Mouse (Mus musculus) limb, embryonic 10.5 days (tissue): Measurements from ENCODE around the gene Ano3. TPM values are rescaled to one million over a fixed set of nuclear protein-coding genes. Genes with fewer than 3 reads are reported as not detected.
"Not testable (repeated sequence)": the region's sequence is repeated elsewhere in the genome, so short reads cannot be mapped to it uniquely, and the experiment has no call there.

Experiments
- DNase-seq: peaks from one replicate; pipeline ENCODE4 v3.0.0-alpha.2; 2017; ENCODE audit warnings: low spot score
- H3K27ac ChIP-seq: fragments of 300-500 bp; sonication (generic); 2 replicates; pipeline ENCODE4 v1.5.1; 2016; ENCODE audit warnings: mild to moderate bottlenecking
- H3K27me3 ChIP-seq: fragments of 300-500 bp; sonication (generic); 2 replicates; pipeline ENCODE4 v1.6.1; 2016; ENCODE audit warnings: low read depth, mild to moderate bottlenecking; ENCODE audit not compliant: poor library complexity, severe bottlenecking
- H3K36me3 ChIP-seq: fragments of 300-500 bp; sonication (generic); 2 replicates; pipeline ENCODE4 v1.6.1; 2016; ENCODE audit warnings: mild to moderate bottlenecking, moderate library complexity
- H3K4me1 ChIP-seq: fragments of 300-500 bp; sonication (generic); 2 replicates; pipeline ENCODE4 v1.6.1; 2016
- H3K4me3 ChIP-seq: fragments of 300-500 bp; sonication (generic); 2 replicates; pipeline ENCODE4 v1.5.1; 2016; ENCODE audit warnings: mild to moderate bottlenecking, moderate library complexity
- H3K9me3 ChIP-seq: fragments of 300-500 bp; sonication (generic); replicated peaks from 2 replicates; pipeline ENCODE4 v1.6.1; 2016; ENCODE audit warnings: mild to moderate bottlenecking
- WGBS: fragments of 180-500 bp; shearing (Covaris S2); methylation state at CpG from one replicate; pipeline ENCODE4 v1.1.7; 2016; 5-methylcytosine and 5-hydroxymethylcytosine counted together
- polyA plus RNA-seq: library from polyadenylated mRNA; unstranded; fragments of >200 nt; fragmentation: Nextera tagmentation; extraction: Ambion mirVana; gene quantifications from 2 replicates; pipeline ENCODE4 v1.2.1, GENCODE M21; 2016

The Ano3 gene
- polyA plus RNA-seq = 0.19 and 0.24 TPM in 2 replicates

GRCm38 (mm10) chr2:110950823-110951222 is at the start of gene Ano3:
Ano3 (minus strand) TSS chr2:110950923.
- not testable (repeated sequence) for H3K36me3 ChIP-seq, H3K4me1 ChIP-seq, H3K27ac ChIP-seq, H3K27me3 ChIP-seq, H3K9me3 ChIP-seq, DNase-seq
- H3K4me3 ChIP-seq = peak within 1 kb of the TSS; percentile 41

- no peaks in the 10 kb centered on the region for H3K36me3 ChIP-seq
- no peaks in the 10 kb centered on the region for H3K27me3 ChIP-seq
- no peak overlapping the region for H3K4me3 ChIP-seq
- 88% methylated on average over 1 of the region's 1 CpGs for WGBS
- DNase-seq = no peak
- H3K4me1 ChIP-seq = no peaks in the 10 kb centered on the region
- H3K9me3 ChIP-seq = no peaks in the 10 kb centered on the region
- no peak overlapping the region for H3K27ac ChIP-seq
Measured at GRCm38 (mm10) chr2:110990071-110990470, 39.3 kb upstream of the Ano3 start.

- no peaks in the 10 kb centered on the region for H3K9me3 ChIP-seq
- no peak for DNase-seq
- H3K27me3 ChIP-seq = no peaks in the 10 kb centered on the region
- H3K27ac ChIP-seq = no peak overlapping the region
- no peak overlapping the region for H3K4me3 ChIP-seq
- 80% methylated on average over 4 of the region's 4 CpGs for WGBS
- no peaks in the 10 kb centered on the region for H3K4me1 ChIP-seq
- H3K36me3 ChIP-seq = no peaks in the 10 kb centered on the region
Measured at GRCm38 (mm10) chr2:110989539-110989938, 38.8 kb upstream of the Ano3 start.

- Histone ChIP-seq H3K9me3 (no peaks in the 10 kb centered on the region), H3K36me3 (no peaks in the 10 kb centered on the region), H3K4me3 (no peak overlapping the region), H3K4me1 (no peaks in the 10 kb centered on the region), H3K27ac (no peak overlapping the region), H3K27me3 (no peaks in the 10 kb centered on the region)
- 84% methylated on average over 2 of the region's 2 CpGs for WGBS
- DNase-seq = no peak
Measured at GRCm38 (mm10) chr2:110985853-110986271, 35.1 kb upstream of the Ano3 start.

- DNase-seq = no peak
- no peaks in the 10 kb centered on the region for H3K9me3 ChIP-seq
- H3K4me3 ChIP-seq = no peak overlapping the region
- H3K4me1 ChIP-seq = no peaks in the 10 kb centered on the region
- WGBS = 40% methylated on average over 1 of the region's 1 CpGs
- no peaks in the 10 kb centered on the region for H3K36me3 ChIP-seq
- H3K27ac ChIP-seq = no peak overlapping the region
- H3K27me3 ChIP-seq = no peaks in the 10 kb centered on the region
Measured at GRCm38 (mm10) chr2:110981733-110982132, 31.0 kb upstream of the Ano3 start.

- H3K36me3 ChIP-seq = no peaks in the 10 kb centered on the region
- DNase-seq = no peak
- no peak overlapping the region for H3K4me3 ChIP-seq
- H3K27ac ChIP-seq = no peak overlapping the region
- 85% methylated on average over 2 of the region's 2 CpGs for WGBS
- no peaks in the 10 kb centered on the region for H3K27me3 ChIP-seq
- H3K4me1 ChIP-seq = no peaks in the 10 kb centered on the region
- no peaks in the 10 kb centered on the region for H3K9me3 ChIP-seq
Measured at GRCm38 (mm10) chr2:110979610-110980009, 28.9 kb upstream of the Ano3 start.

- H3K4me3 ChIP-seq = no peak overlapping the region
- H3K4me1 ChIP-seq = no peaks in the 10 kb centered on the region
- H3K27me3 ChIP-seq = no peaks in the 10 kb centered on the region
- 83% methylated on average over 2 of the region's 2 CpGs for WGBS
- H3K27ac ChIP-seq = no peak overlapping the region
- H3K36me3 ChIP-seq = no peaks in the 10 kb centered on the region
- no peaks in the 10 kb centered on the region for H3K9me3 ChIP-seq
- no peak for DNase-seq
Measured at GRCm38 (mm10) chr2:110976871-110977270, 26.1 kb upstream of the Ano3 start.

- no peaks in the 10 kb centered on the region for H3K27me3 ChIP-seq
- no peak overlapping the region for H3K4me3 ChIP-seq
- H3K9me3 ChIP-seq = no peaks in the 10 kb centered on the region
- WGBS = 90% methylated on average over 2 of the region's 2 CpGs
- no peaks in the 10 kb centered on the region for H3K36me3 ChIP-seq
- DNase-seq = no peak
- no peaks in the 10 kb centered on the region for H3K4me1 ChIP-seq
- H3K27ac ChIP-seq = no peak overlapping the region
Measured at GRCm38 (mm10) chr2:110970158-110970557, 19.4 kb upstream of the Ano3 start.

- no peak overlapping the region for H3K4me3 ChIP-seq
- 92% methylated on average over 3 of the region's 3 CpGs for WGBS
- no peaks in the 10 kb centered on the region for H3K36me3 ChIP-seq
- no peaks in the 10 kb centered on the region for H3K27me3 ChIP-seq
- no peaks in the 10 kb centered on the region for H3K9me3 ChIP-seq
- H3K4me1 ChIP-seq = no peaks in the 10 kb centered on the region
- DNase-seq = no peak
- no peak overlapping the region for H3K27ac ChIP-seq
Measured at GRCm38 (mm10) chr2:110965398-110965797, 14.7 kb upstream of the Ano3 start.

- H3K4me1 ChIP-seq = peaks cover 10% of the 10 kb centered on the region
- no peaks in the 10 kb centered on the region for H3K27me3 ChIP-seq
- peak overlapping the region; percentile 41 for H3K4me3 ChIP-seq
- no peak for DNase-seq
- 73% methylated on average over 3 of the region's 3 CpGs for WGBS
- no peaks in the 10 kb centered on the region for H3K36me3 ChIP-seq
- no peak overlapping the region for H3K27ac ChIP-seq
- no peaks in the 10 kb centered on the region for H3K9me3 ChIP-seq
Measured at GRCm38 (mm10) chr2:110950432-110950803, 305 bp downstream of the Ano3 start.

- Histone ChIP-seq H3K9me3 (no peaks in the 10 kb centered on the region), H3K27ac (no peak overlapping the region), H3K4me3 (peak overlapping the region; percentile 41), H3K4me1 (peaks cover 10% of the 10 kb centered on the region), H3K27me3 (no peaks in the 10 kb centered on the region), H3K36me3 (no peaks in the 10 kb centered on the region)
- WGBS = 15% methylated on average over 20 of the region's 20 CpGs
- peak; percentile 65 for DNase-seq
Measured at GRCm38 (mm10) chr2:110949679-110950431, 868 bp downstream of the Ano3 start.

- Histone ChIP-seq H3K27me3 (no peaks in the 10 kb centered on the region), H3K4me1 (peaks cover 8% of the 10 kb centered on the region), H3K4me3 (no peak overlapping the region), H3K9me3 (no peaks in the 10 kb centered on the region), H3K36me3 (no peaks in the 10 kb centered on the region), H3K27ac (no peak overlapping the region)
- DNase-seq = no peak
- 79% methylated on average over 1 of the region's 1 CpGs for WGBS
Measured at GRCm38 (mm10) chr2:110945171-110945570, 5.6 kb downstream of the Ano3 start.

GRCm38 (mm10) chr2:110935691-110936090 is 15.0 kb downstream of the Ano3 start:
- no peak overlapping the region for H3K27ac ChIP-seq
- H3K36me3 ChIP-seq = no peaks in the 10 kb centered on the region
- no peaks in the 10 kb centered on the region for H3K9me3 ChIP-seq
- DNase-seq = no peak
- H3K4me1 ChIP-seq = no peaks in the 10 kb centered on the region
- H3K27me3 ChIP-seq = no peaks in the 10 kb centered on the region
- H3K4me3 ChIP-seq = no peak overlapping the region

GRCm38 (mm10) chr2:110929126-110929525 is 21.6 kb downstream of the Ano3 start:
- H3K9me3 ChIP-seq = no peaks in the 10 kb centered on the region
- no peak for DNase-seq
- H3K36me3 ChIP-seq = no peaks in the 10 kb centered on the region
- H3K27ac ChIP-seq = no peak overlapping the region
- no peaks in the 10 kb centered on the region for H3K4me1 ChIP-seq
- H3K4me3 ChIP-seq = no peak overlapping the region
- H3K27me3 ChIP-seq = no peaks in the 10 kb centered on the region
